Mouse (Mus musculus) forebrain, postnatal 0 days (tissue): ENCODE measurements at regions not wholly inside any gene's neighbourhood (a gene's known extent, or its start where the extent isn't known, plus 50 kb on each side); places are given as distances from the start of the nearest gene placed in this dataset.

Experiments used
- ATAC-seq: fragments of 200-750 bp; cut with Nextera tagmentation; 2 replicates; pipeline ENCODE4 v1.8.0; 2017; ENCODE audit warnings: mild to moderate bottlenecking, moderate library complexity
- DNase-seq: peaks from one replicate; pipeline ENCODE4 v3.0.0-alpha.2; 2015
- H3K27ac ChIP-seq: fragments of 300-500 bp; sonication (generic); 2 replicates; pipeline ENCODE4 v1.5.1; 2014; ENCODE audit warnings: low read depth, mild to moderate bottlenecking, antibody characterized with exemption, low read length, moderate library complexity, mixed read lengths
- H3K27me3 ChIP-seq: fragments of 300-500 bp; sonication (generic); 2 replicates; pipeline ENCODE4 v1.6.1; 2014; ENCODE audit warnings: mild to moderate bottlenecking, low read length, mixed read lengths; ENCODE audit not compliant: insufficient read depth
- H3K36me3 ChIP-seq: fragments of 300-500 bp; sonication (generic); 2 replicates; pipeline ENCODE4 v1.6.1; 2014; ENCODE audit warnings: mild to moderate bottlenecking, moderate library complexity; ENCODE audit not compliant: insufficient read depth
- H3K4me1 ChIP-seq: fragments of 300-500 bp; sonication (generic); 2 replicates; pipeline ENCODE4 v1.6.1; 2014; ENCODE audit warnings: antibody characterized with exemption; ENCODE audit not compliant: insufficient read depth
- H3K4me2 ChIP-seq: fragments of 300-500 bp; sonication (generic); 2 replicates; pipeline ENCODE4 v1.6.1; 2014; ENCODE audit warnings: low read depth, mild to moderate bottlenecking, moderate library complexity
- H3K4me3 ChIP-seq: fragments of 300-500 bp; sonication (generic); 2 replicates; pipeline ENCODE4 v1.5.1; 2014; ENCODE audit warnings: low read depth, low read length, mixed read lengths
- H3K9ac ChIP-seq: fragments of 300-500 bp; sonication (generic); 2 replicates; pipeline ENCODE4 v1.6.1; 2014; ENCODE audit warnings: mild to moderate bottlenecking
- H3K9me3 ChIP-seq: fragments of 300-500 bp; sonication (generic); 2 replicates; pipeline ENCODE4 v1.6.1; 2016; ENCODE audit warnings: low read length
- CTCF ChIP-seq: sonication (generic); IDR thresholded peaks from 2 replicates; pipeline ENCODE4 v1.5.1; 2016; ENCODE audit warnings: antibody characterized with exemption, control low read depth, low read depth
- WGBS: fragments of 180-500 bp; shearing (Covaris S2); extraction: QIAGEN DNeasy Blood & Tissue Kit; methylation state at CpG from one replicate; pipeline ENCODE4 v1.1.7; 2014; 5-methylcytosine and 5-hydroxymethylcytosine counted together

GRCm38 (mm10) chr7:117320552-117320951 lies 60.2 kb upstream of the Xylt1 start:
- ATAC-seq (peak; percentile 65; the same call in 1 of the 2 replicates), DNase-seq (peak; percentile 42)
- peak; percentile 53 for TF ChIP-seq CTCF
- no peaks in the 10 kb centered on the region for H3K9me3 ChIP-seq
- H3K4me2 ChIP-seq: no peak overlapping the region
- WGBS: 27% methylated on average over 6 of the region's 6 CpGs
- no peaks in the 10 kb centered on the region for H3K27me3 ChIP-seq
- no peaks in the 10 kb centered on the region for H3K4me1 ChIP-seq
- no peaks in the 10 kb centered on the region for H3K36me3 ChIP-seq
- no peak overlapping the region for H3K4me3 ChIP-seq
- H3K27ac ChIP-seq: no peak overlapping the region
- no peak overlapping the region for H3K9ac ChIP-seq
